27 mouse cellular contexts compared by ENCODE assay signal in the genomic region with DNA sequence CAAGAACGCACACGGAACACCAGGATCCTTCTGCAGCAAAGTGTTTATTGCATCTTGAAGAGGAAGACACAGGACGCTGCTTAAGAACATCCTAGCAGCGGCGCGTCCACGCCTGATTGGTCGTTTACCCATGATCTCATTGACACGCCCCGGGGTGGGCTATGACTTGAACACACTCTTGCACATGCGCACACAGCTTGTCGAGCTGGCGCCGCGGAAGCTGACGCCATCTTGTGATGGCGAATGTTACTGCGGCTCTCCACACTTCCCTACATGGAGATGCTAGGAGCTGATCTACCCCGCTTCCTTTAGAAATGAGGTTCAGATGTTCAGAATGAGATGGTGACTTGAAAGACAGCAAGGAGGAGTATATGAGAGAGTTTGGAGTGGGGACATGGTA.
A peak's percentile ranks its signal among the peaks of the same experiment; 100 is the strongest.
DNase-seq lines count a peak whose midpoint lies in the region; TF ChIP-seq lines count a peak whose summit lies in the region.
"Had no signal": no experiment of that assay in that cellular context is flagged by ENCODE, and none has a peak within 500 bp of the region (broad histone marks: within the 10 kb centered on the region; RNA-seq: fewer than 3 reads in every experiment).

No protein-coding gene starts in this region.

- H3K27me3 ChIP-seq in E14TG2a.4 (ENCODE audit: insufficient read depth, low read length) = no peaks in the 10 kb centered on the region
- H3K27me3 ChIP-seq in testis, adult 2 months (ENCODE audit: control insufficient read depth, insufficient read depth, low read length) = no peaks in the 10 kb centered on the region
- H3K27me3 ChIP-seq: CH12.LX; embryonic facial prominence, embryonic 12.5 days; embryonic facial prominence, embryonic 15.5 days; heart, embryonic 12.5 days; heart, embryonic 15.5 days had no signal

- peaks cover 6% of the 10 kb centered on the region; the same call in 1 of the 2 replicates for H3K9me3 ChIP-seq in E14TG2a.4 (ENCODE audit: low read length)
- H3K9me3 ChIP-seq: embryonic facial prominence, embryonic 12.5 days; embryonic facial prominence, embryonic 15.5 days; heart, embryonic 12.5 days; heart, embryonic 15.5 days had no signal

- peak; percentile 61; the same call in 1 of the 2 replicates for TF ChIP-seq POLR2A in testis, adult 2 months (IDR thresholded peaks at IDR 0.05; ENCODE audit: control insufficient read depth, low read depth, low read length)

- H3K27ac ChIP-seq in testis, adult 2 months (ENCODE audit: control insufficient read depth, insufficient read depth, low read depth, low read length) = no peak overlapping the region
- H3K27ac ChIP-seq: embryonic facial prominence, embryonic 12.5 days; embryonic facial prominence, embryonic 15.5 days; gastrocnemius, adult 2 months; heart, embryonic 15.5 days; hindbrain, embryonic 14.5 days; hindbrain, postnatal 0 days had no signal

- peak; percentile 21; the same call in 1 of the 2 replicates for TF ChIP-seq CTCF in E14TG2a.4 (conservative IDR thresholded peaks at IDR 0.05; ENCODE audit: low read length)
- no peak for TF ChIP-seq CTCF in testis, adult 2 months (IDR thresholded peaks at IDR 0.05; ENCODE audit: control insufficient read depth, insufficient read depth, insufficient replicate concordance, low read depth, low read length)

- no peaks in the 10 kb centered on the region for H3K4me1 ChIP-seq in E14TG2a.4 (replicated peaks; ENCODE audit: low read depth, low read length)
- H3K4me1 ChIP-seq in testis, adult 2 months (ENCODE audit: control insufficient read depth, insufficient read depth, low read length) = 0 out of 2 replicates have a peak, but pooled peaks cover 3% of the 10 kb centered on the region
- H3K4me1 ChIP-seq: embryonic facial prominence, embryonic 12.5 days; embryonic facial prominence, embryonic 15.5 days; heart, embryonic 12.5 days; heart, embryonic 15.5 days had no signal

- H3K36me3 ChIP-seq in E14TG2a.4 (ENCODE audit: insufficient read depth, low read length) = no peaks in the 10 kb centered on the region
- no peaks in the 10 kb centered on the region for H3K36me3 ChIP-seq in testis, adult 2 months (ENCODE audit: control insufficient read depth, insufficient read depth, low read length)
- H3K36me3 ChIP-seq: embryonic facial prominence, embryonic 12.5 days; embryonic facial prominence, embryonic 15.5 days; heart, embryonic 12.5 days; heart, embryonic 15.5 days had no signal

- DNase-seq in ES-CJ7 (ENCODE audit: low read depth, low spot score) (peak; percentile 75), R1 (ENCODE audit: low read depth, low spot score) (peak; percentile 79)
- DNase-seq in layer of hippocampus, adult 11-12 months (ENCODE audit: low spot score) = no peak
- DNase-seq in kidney, adult 11 months = no peak
- DNase-seq in thymus, postnatal 36 days = no peak
- DNase-seq in cerebellum, adult 9-10 months = no peak
- DNase-seq: adrenal gland, adult 8-10 months; adrenal gland, postnatal 25 days; B cell, adult 2 months; cerebellum, adult 18-20 months; cerebellum, adult 9-11 months; cerebellum, postnatal 25 days; forebrain, postnatal 0 days; gastrocnemius, adult 2 months; gastrocnemius, postnatal 14 days; heart, adult 18-20 months; heart, postnatal 10 days; heart, postnatal 36 days had no signal

- no peak overlapping the region; the same call in 1 of the 2 replicates for H3K4me3 ChIP-seq in E14TG2a.4 (replicated peaks; ENCODE audit: low read length)
- peak overlapping the region; percentile 75 for H3K4me3 ChIP-seq in testis, adult 2 months (ENCODE audit: control insufficient read depth, low read depth, low read length)
- H3K4me3 ChIP-seq: embryonic facial prominence, embryonic 12.5 days; embryonic facial prominence, embryonic 15.5 days; gastrocnemius, adult 2 months; heart, embryonic 12.5 days; heart, embryonic 15.5 days had no signal

Comparison
In these comparisons a context has a peak if more than half of its experiments do, and no peak if none do; other contexts are left out.
1. DNase-seq: peak in ES-CJ7 (single experiment) and R1 (single experiment); none in layer of hippocampus, adult 11-12 months (single experiment), kidney, adult 11 months (single experiment), thymus, postnatal 36 days (0 of 2) and cerebellum, adult 9-10 months (single experiment).